Mouse (Mus musculus): Measurements from ENCODE around the gene Edf1. TPM values are rescaled to one million over a fixed set of nuclear protein-coding genes. Genes with fewer than 3 reads are reported as not detected.

Edf1 gene
- polyA plus RNA-seq, 1 experiment from 2014 or later: 285 TPM

GRCm38 (mm10) chr2:25575432-25576027 lies 17.9 kb downstream of the Edf1 start:
- no peak for DNase-seq (ENCODE audit: low read depth, low spot score)
- in situ Hi-C loops (cut with MboI; ENCODE audit: low pct_unique_long_range_greater_than_20kb): no loop called here
- CTCF ChIA-PET: interaction anchor here (1.0 kb wide), 1 partner anchor 16 kb away, joined by 3 read pairs; no protein-coding TSS in a partner anchor

GRCm38 (mm10) chr2:25576028-25576850 lies 18.6 kb downstream of the Edf1 start:
- in situ Hi-C loops (cut with MboI; ENCODE audit: low pct_unique_long_range_greater_than_20kb): no loop called here
- H3K27me3 ChIP-seq: no peaks in the 10 kb centered on the region
- ChIA-PET CTCF (interaction anchor here (0.7 kb wide), 1 partner anchor 11 kb away, joined by 3 read pairs; no protein-coding TSS in a partner anchor), POLR2A (interaction anchor here (1.1 to 1.6 kb wide), 3 partner anchors 11 to 17 kb away, joined by 3 to 5 read pairs (median 4); no protein-coding TSS in a partner anchor)
- ATAC-seq (no peak), DNase-seq (ENCODE audit: low read depth, low spot score) (no peak)
- no peak for TF ChIP-seq CTCF (IDR thresholded peaks at IDR 0.05)

More at GRCm38 (mm10) chr2:25575432-25576027, 17.9 kb downstream of the Edf1 start:
- no peak for ATAC-seq
- no peak for TF ChIP-seq CTCF (IDR thresholded peaks at IDR 0.05)
- POLR2A ChIA-PET: interaction anchor here (0.8 to 1.6 kb wide), 6 partner anchors 10 to 79 kb away, joined by 3 to 5 read pairs (median 3); no protein-coding TSS in a partner anchor
- no peaks in the 10 kb centered on the region for H3K27me3 ChIP-seq

GRCm38 (mm10) chr2:25576965-25577891 lies 19.6 kb downstream of the Edf1 start:
- in situ Hi-C loops (cut with MboI; ENCODE audit: low pct_unique_long_range_greater_than_20kb): no loop called here
- DNase-seq (ENCODE audit: low read depth, low spot score) (no peak), ATAC-seq (no peak)
- ChIA-PET POLR2A (no interaction called here), CTCF (interaction anchor here (0.7 to 1.2 kb wide), 2 partner anchors 10 to 15 kb away, joined by 3 to 6 read pairs; no protein-coding TSS in a partner anchor)
- no peak for TF ChIP-seq CTCF (IDR thresholded peaks at IDR 0.05)
- no peaks in the 10 kb centered on the region for H3K27me3 ChIP-seq

GRCm38 (mm10) chr2:25577951-25578795 lies 20.5 kb downstream of the Edf1 start:
- ATAC-seq (no peak), DNase-seq (ENCODE audit: low read depth, low spot score) (no peak)
- in situ Hi-C loops (cut with MboI; ENCODE audit: low pct_unique_long_range_greater_than_20kb): no loop called here
- H3K27me3 ChIP-seq: no peaks in the 10 kb centered on the region
- ChIA-PET CTCF (interaction anchor here (1.2 kb wide), 1 partner anchor 14 kb away, joined by 6 read pairs; no protein-coding TSS in a partner anchor), POLR2A (interaction anchor here (0.5 kb wide), 1 partner anchor 212 kb away, joined by 4 read pairs; the partner anchor contains the start of gene Uap1l1)
- TF ChIP-seq CTCF (IDR thresholded peaks at IDR 0.05): no peak

- ChIA-PET CTCF (interaction anchor here (3.2 kb wide), 1 partner anchor 12 kb away, joined by 30 read pairs; no protein-coding TSS in a partner anchor), POLR2A (no interaction called here)
- no peak for ATAC-seq
- DNase-seq (ENCODE audit: low read depth, low spot score): no peak
- no peak for TF ChIP-seq CTCF (IDR thresholded peaks at IDR 0.05)
- in situ Hi-C loops (cut with MboI; ENCODE audit: low pct_unique_long_range_greater_than_20kb): no loop called here
- no peaks in the 10 kb centered on the region for H3K27me3 ChIP-seq
Observed at GRCm38 (mm10) chr2:25578796-25579736, 21.4 kb downstream of the Edf1 start.

DNA sequence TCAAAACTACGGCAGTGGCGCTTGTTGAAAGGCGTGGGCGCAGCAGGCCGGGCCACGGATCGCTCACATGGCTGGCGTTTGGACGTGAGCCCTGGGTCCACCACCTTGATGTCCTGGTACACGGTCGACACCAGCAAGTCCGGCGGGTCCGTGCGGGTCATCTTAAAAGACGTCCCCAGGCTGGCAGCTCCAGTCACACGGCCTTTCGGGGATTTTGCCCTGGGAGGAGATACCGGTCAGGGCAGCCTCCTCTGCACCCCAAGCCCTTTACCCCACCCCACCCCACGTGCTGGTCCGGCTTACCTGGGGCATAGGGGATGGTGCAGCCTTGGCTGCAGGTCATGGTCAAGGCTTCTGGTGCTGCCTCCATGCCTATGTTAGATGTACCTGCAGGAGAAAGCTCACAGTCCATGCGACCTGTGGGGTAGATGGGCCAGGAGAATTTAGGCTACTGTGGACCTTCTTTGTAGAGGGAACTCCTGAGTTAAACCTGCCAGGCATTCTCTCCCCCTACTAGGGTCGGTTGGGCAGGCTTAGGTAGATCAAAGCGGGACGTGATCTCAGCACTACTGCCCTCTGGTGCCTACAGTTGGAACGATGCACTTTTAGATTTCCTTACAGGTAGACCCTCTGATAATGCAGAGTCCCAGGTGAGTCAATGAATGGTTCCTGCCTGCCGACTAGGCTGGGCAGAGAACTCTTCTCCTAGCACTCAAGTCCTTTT lies 22.3 kb downstream of the Edf1 start:
- ChIA-PET CTCF (interaction anchor here (0.7 to 3.2 kb wide), 3 partner anchors 12 to 73 kb away, joined by 3 to 30 read pairs (median 10); no protein-coding TSS in a partner anchor), POLR2A (interaction anchor here (0.9 kb wide), 1 partner anchor 27 kb away, joined by 3 read pairs; no protein-coding TSS in a partner anchor)
- TF ChIP-seq CTCF (IDR thresholded peaks at IDR 0.05): no peak
- in situ Hi-C loops (cut with MboI; ENCODE audit: low pct_unique_long_range_greater_than_20kb): no loop called here
- H3K27me3 ChIP-seq: no peaks in the 10 kb centered on the region
- ATAC-seq (no peak), DNase-seq (ENCODE audit: low read depth, low spot score) (no peak)

DNA sequence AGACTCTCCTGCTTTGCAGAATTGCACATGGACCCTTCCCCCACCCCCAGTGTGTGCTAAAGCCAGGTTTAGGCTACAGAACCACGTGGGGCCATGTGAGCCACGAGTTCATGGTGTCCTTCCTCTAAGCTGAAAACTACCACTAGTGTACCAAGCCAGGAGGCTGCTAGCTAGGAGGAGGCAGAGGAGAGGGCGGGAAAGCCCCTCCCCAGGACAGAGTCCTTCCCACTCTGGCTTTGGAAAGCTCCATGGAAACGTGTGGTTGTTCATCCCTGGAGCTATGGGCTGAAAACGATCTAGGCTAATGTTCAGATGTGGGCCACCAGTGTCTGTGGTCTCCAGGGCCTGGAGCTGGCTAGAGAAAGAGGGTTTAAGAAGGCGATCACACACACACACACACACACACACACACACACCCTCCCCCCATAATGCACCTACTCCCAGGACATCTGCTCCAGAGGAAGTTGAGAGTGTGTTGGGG lies 23.0 kb downstream of the Edf1 start:
- no peak for TF ChIP-seq CTCF (IDR thresholded peaks at IDR 0.05)
- H3K27me3 ChIP-seq: no peaks in the 10 kb centered on the region
- ChIA-PET CTCF (interaction anchor here (0.7 to 3.2 kb wide), 9 partner anchors 11 to 151 kb away, joined by 3 to 30 read pairs (median 4); partner anchors contain the start of gene Edf1), POLR2A (interaction anchor here (0.5 to 1.3 kb wide), 3 partner anchors 23 to 829 kb away, joined by 3 to 6 read pairs (median 4); partner anchors contain the start of genes Edf1 and Inpp5e)
- in situ Hi-C loops (cut with MboI; ENCODE audit: low pct_unique_long_range_greater_than_20kb): no loop called here
- ATAC-seq (no peak), DNase-seq (ENCODE audit: low read depth, low spot score) (no peak)

Measured in Patski (cell line).